13 mouse cellular contexts compared by ENCODE assay signal in the genomic region with DNA sequence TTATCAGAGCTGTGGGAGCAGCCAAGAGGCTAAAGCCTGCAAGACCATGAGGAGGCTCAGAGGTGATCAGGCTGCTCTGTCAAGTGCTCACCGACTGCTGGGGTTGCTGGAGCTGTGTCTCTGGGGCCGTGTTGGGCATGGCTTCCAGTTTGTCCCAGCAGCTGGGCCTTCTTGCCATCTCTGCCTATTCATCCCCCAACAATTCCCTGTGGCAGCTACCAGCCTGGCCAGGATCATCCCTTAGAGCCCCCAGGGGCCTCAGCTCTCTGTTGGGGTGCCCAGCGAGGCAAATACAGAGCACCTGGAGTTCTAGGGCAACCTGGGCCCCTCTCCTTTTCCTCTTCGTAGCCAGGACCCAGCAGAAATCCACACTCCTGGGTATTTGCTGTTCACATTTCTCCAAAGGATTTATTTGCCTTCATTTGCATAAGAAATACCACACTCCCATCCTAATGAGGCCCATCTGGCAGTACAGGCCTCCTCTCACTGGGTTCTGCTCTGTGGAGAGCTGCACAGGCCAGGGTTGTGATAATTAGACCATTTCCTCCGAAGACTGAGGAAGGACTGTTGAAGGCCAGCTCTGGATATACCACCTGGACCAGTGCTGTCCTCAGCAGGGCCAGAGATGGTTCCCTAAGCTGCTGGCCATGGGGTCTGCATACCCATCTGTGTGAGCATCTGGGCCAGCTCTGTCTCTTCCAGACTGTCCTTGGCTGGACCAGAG.
A peak's percentile ranks its signal among the peaks of the same experiment; 100 is the strongest.
DNase-seq lines count a peak whose midpoint lies in the region; ATAC-seq and TF ChIP-seq lines count a peak whose summit lies in the region.
"Had no signal": no experiment of that assay in that cellular context is flagged by ENCODE, and none has a peak within 500 bp of the region (broad histone marks: within the 10 kb centered on the region; RNA-seq: fewer than 3 reads in every experiment).

No protein-coding gene starts in this region.

- TF ChIP-seq CTCF in brain, embryonic 14.5 days (IDR thresholded peaks at IDR 0.05; ENCODE audit: borderline replicate concordance, extremely low read depth, insufficient read depth, insufficient read length): no peak
- TF ChIP-seq CTCF in cerebellum, adult 2 months (IDR thresholded peaks at IDR 0.05; ENCODE audit: borderline replicate concordance, insufficient read depth, low read depth, low read length): no peak
- TF ChIP-seq CTCF in lung, adult 2 months (IDR thresholded peaks at IDR 0.05; ENCODE audit: insufficient read depth, low read length): no peak

- H3K27me3 ChIP-seq in embryonic facial prominence, embryonic 14.5 days (replicated peaks; ENCODE audit: control insufficient read depth, insufficient read depth, low read length): no peaks in the 10 kb centered on the region
- H3K27me3 ChIP-seq in hindbrain, embryonic 14.5 days (ENCODE audit: control insufficient read depth, insufficient read depth, low read length): no peaks in the 10 kb centered on the region
- no peaks in the 10 kb centered on the region for H3K27me3 ChIP-seq in midbrain, embryonic 16.5 days (ENCODE audit: control insufficient read depth, insufficient read depth, low read depth, low read length)
- no peaks in the 10 kb centered on the region for H3K27me3 ChIP-seq in cerebellum, adult 2 months (ENCODE audit: control insufficient read depth, insufficient read depth, low read length)

- no peak for ATAC-seq in embryonic facial prominence, embryonic 14.5 days (ENCODE audit: low read depth)
- ATAC-seq in hindbrain, embryonic 14.5 days (ENCODE audit: low FRiP score): peak; percentile 72; the same call in 1 of the 2 replicates
- ATAC-seq in midbrain, embryonic 16.5 days: peak; percentile 66; the same call in 1 of the 2 replicates

- no peak for TF ChIP-seq POLR2A in brain, embryonic 14.5 days (IDR thresholded peaks at IDR 0.05; ENCODE audit: borderline replicate concordance, extremely low read depth, insufficient read depth, insufficient read length, poor library complexity, severe bottlenecking)
- no peak for TF ChIP-seq POLR2A in cerebellum, adult 2 months (IDR thresholded peaks at IDR 0.05; ENCODE audit: borderline replicate concordance, insufficient read depth, low read length)
- no peak for TF ChIP-seq POLR2A in lung, adult 2 months (IDR thresholded peaks at IDR 0.05; ENCODE audit: borderline replicate concordance, extremely low read depth, low read depth, low read length)

- DNase-seq in brain, embryonic 14.5 days (ENCODE audit: low read depth): peak; percentile 91
- DNase-seq in embryonic facial prominence, embryonic 14.5 days (ENCODE audit: low spot score): peak; percentile 10
- DNase-seq in hindbrain, embryonic 14.5 days (ENCODE audit: low spot score): peak; percentile 36
- DNase-seq in urinary bladder, postnatal 25 days (ENCODE audit: low spot score): no peak
- DNase-seq in cerebellum, adult 2 months: no peak
- DNase-seq in lung, adult 2 months: no peak
- DNase-seq: heart, adult 11 months; heart, postnatal 4 days; kidney, postnatal 25 days; lung, adult 18-20 months; retina, postnatal 1 day had no signal

- H3K4me2 ChIP-seq in embryonic facial prominence, embryonic 14.5 days (ENCODE audit: low read depth, low read length): no peak overlapping the region
- H3K4me2 ChIP-seq in hindbrain, embryonic 14.5 days (replicated peaks): no peak overlapping the region
- H3K4me2 ChIP-seq in midbrain, embryonic 16.5 days (ENCODE audit: low read length): no peak overlapping the region

- H3K36me3 ChIP-seq in embryonic facial prominence, embryonic 14.5 days (ENCODE audit: control insufficient read depth, insufficient read depth, low read length): no peaks in the 10 kb centered on the region
- no peaks in the 10 kb centered on the region for H3K36me3 ChIP-seq in hindbrain, embryonic 14.5 days (replicated peaks; ENCODE audit: control insufficient read depth, insufficient read depth)
- H3K36me3 ChIP-seq in midbrain, embryonic 16.5 days (ENCODE audit: control insufficient read depth, insufficient read depth, low read length): no peaks in the 10 kb centered on the region

- H3K4me3 ChIP-seq in embryonic facial prominence, embryonic 14.5 days (ENCODE audit: low read depth, low read length): no peak overlapping the region
- no peak overlapping the region for H3K4me3 ChIP-seq in hindbrain, embryonic 14.5 days (replicated peaks; ENCODE audit: low read length)
- H3K4me3 ChIP-seq in midbrain, embryonic 16.5 days (ENCODE audit: low read depth, low read length): no peak overlapping the region
- H3K4me3 ChIP-seq in cerebellum, adult 2 months (replicated peaks; ENCODE audit: insufficient read depth, low read depth, low read length): no peak overlapping the region
- H3K4me3 ChIP-seq in lung, adult 2 months (replicated peaks; ENCODE audit: extremely low read depth, low read depth, low read length): no peak overlapping the region
- H3K4me3 ChIP-seq: erythroblast, embryonic 14.5 days had no signal

- WGBS in embryonic facial prominence, embryonic 14.5 days: 35% methylated on average over 5 of the region's 5 CpGs
- WGBS in hindbrain, embryonic 14.5 days: 24% methylated on average over 5 of the region's 5 CpGs
- WGBS in midbrain, embryonic 16.5 days: 19% methylated on average over 5 of the region's 5 CpGs
- WGBS in cerebellum, adult 2 months: 23% methylated on average over 5 of the region's 5 CpGs
- 52% methylated on average over 5 of the region's 5 CpGs for WGBS in lung, adult 2 months

- H3K9me3 ChIP-seq in embryonic facial prominence, embryonic 14.5 days (ENCODE audit: control insufficient read depth, low read length): no peaks in the 10 kb centered on the region
- no peaks in the 10 kb centered on the region for H3K9me3 ChIP-seq in hindbrain, embryonic 14.5 days (ENCODE audit: control insufficient read depth, low read length)
- peaks cover 4% of the 10 kb centered on the region; the same call in 1 of the 2 replicates for H3K9me3 ChIP-seq in midbrain, embryonic 16.5 days (replicated peaks; ENCODE audit: control insufficient read depth, low read length, poor library complexity, severe bottlenecking)

- H3K27ac ChIP-seq in embryonic facial prominence, embryonic 14.5 days (replicated peaks; ENCODE audit: low read depth, low read length): no peak overlapping the region; the same call in 1 of the 2 replicates
- H3K27ac ChIP-seq in hindbrain, embryonic 14.5 days: peak overlapping the region; percentile 66
- no peak overlapping the region for H3K27ac ChIP-seq in midbrain, embryonic 16.5 days (ENCODE audit: low read length)
- H3K27ac ChIP-seq in cerebellum, adult 2 months (ENCODE audit: insufficient read depth, low read length): no peak overlapping the region

- H3K4me1 ChIP-seq in embryonic facial prominence, embryonic 14.5 days (ENCODE audit: control insufficient read depth, insufficient read depth, low read length): peaks cover 10% of the 10 kb centered on the region; the same call in 1 of the 2 replicates
- H3K4me1 ChIP-seq in hindbrain, embryonic 14.5 days (replicated peaks; ENCODE audit: control insufficient read depth, insufficient read depth, low read length): no peaks in the 10 kb centered on the region; the same call in 1 of the 2 replicates
- peaks cover 4% of the 10 kb centered on the region; the same call in 1 of the 2 replicates for H3K4me1 ChIP-seq in midbrain, embryonic 16.5 days (ENCODE audit: control insufficient read depth, insufficient read depth, low read length)
- H3K4me1 ChIP-seq in cerebellum, adult 2 months (ENCODE audit: control insufficient read depth, insufficient read depth, low read length): no peaks in the 10 kb centered on the region
- no peaks in the 10 kb centered on the region for H3K4me1 ChIP-seq in lung, adult 2 months (ENCODE audit: control insufficient read depth, insufficient read depth, low read length)

- no peak overlapping the region for H3K9ac ChIP-seq in embryonic facial prominence, embryonic 14.5 days (ENCODE audit: low read depth, low read length)
- H3K9ac ChIP-seq in hindbrain, embryonic 14.5 days: no peak overlapping the region
- no peak overlapping the region for H3K9ac ChIP-seq in midbrain, embryonic 16.5 days (ENCODE audit: low read depth, low read length)

Comparison
In these comparisons a context has a peak if more than half of its experiments do, and no peak if none do; other contexts are left out.
1. DNase-seq: peak in brain, embryonic 14.5 days (single experiment), embryonic facial prominence, embryonic 14.5 days (single experiment) and hindbrain, embryonic 14.5 days (single experiment); none in urinary bladder, postnatal 25 days (single experiment), cerebellum, adult 2 months (0 of 2) and lung, adult 2 months (single experiment).